Mouse (Mus musculus): ENCODE results near the gene Actg1.
A peak's percentile ranks its signal among the peaks of the same experiment; 100 is the strongest.

The Actg1 gene

GRCm38 (mm10) chr11:120345067-120345681 is 3.2 kb downstream of the Actg1 start:
- DNase-seq (ENCODE audit: low spot score in 2 of 2) = no peak

- no peak for DNase-seq (ENCODE audit: low spot score in 2 of 2)
Measured at GRCm38 (mm10) chr11:120344310-120344920, 3.9 kb downstream of the Actg1 start.

GRCm38 (mm10) chr11:120343519-120344309 is 4.6 kb downstream of the Actg1 start:
- DNase-seq (ENCODE audit: low spot score in 2 of 2) = no peak

GRCm38 (mm10) chr11:120342656-120343160 is 5.6 kb downstream of the Actg1 start:
- DNase-seq (ENCODE audit: low spot score in 2 of 2) = no peak

GRCm38 (mm10) chr11:120341661-120342060 is 6.7 kb downstream of the Actg1 start:
- no peak for DNase-seq (ENCODE audit: low spot score in 2 of 2)

GRCm38 (mm10) chr11:120339978-120340513 is 8.3 kb downstream of the Actg1 start:
- no peak for DNase-seq (ENCODE audit: low spot score in 2 of 2)

GRCm38 (mm10) chr11:120338786-120339185 is 9.6 kb downstream of the Actg1 start:
- DNase-seq (ENCODE audit: low spot score in 2 of 2) = no peak

GRCm38 (mm10) chr11:120337447-120337846 is 10.9 kb downstream of the Actg1 start:
- no peak for DNase-seq (ENCODE audit: low spot score in 2 of 2)

- DNase-seq (ENCODE audit: low spot score in 2 of 2) = no peak
Measured at GRCm38 (mm10) chr11:120335431-120336021, 12.8 kb downstream of the Actg1 start.

GRCm38 (mm10) chr11:120320156-120320555 is 28.2 kb downstream of the Actg1 start:
- no peak for DNase-seq (ENCODE audit: low spot score in 2 of 2)

GRCm38 (mm10) chr11:120319310-120319709 is 29.0 kb downstream of the Actg1 start:
- no peak for DNase-seq (ENCODE audit: low spot score in 2 of 2)

GRCm38 (mm10) chr11:120317456-120317855 is 30.9 kb downstream of the Actg1 start:
- DNase-seq (ENCODE audit: low spot score in 2 of 2) = no peak

GRCm38 (mm10) chr11:120316690-120317254 is 31.6 kb downstream of the Actg1 start:
- DNase-seq (ENCODE audit: low spot score in 2 of 2) = no peak

- DNase-seq (ENCODE audit: low spot score in 2 of 2) = peak; percentile 94 to 97
Measured at GRCm38 (mm10) chr11:120315832-120316689, 32.3 kb downstream of the Actg1 start.

GRCm38 (mm10) chr11:120315416-120315761 is 33.0 kb downstream of the Actg1 start:
- peak in 1 of 2 experiments; percentile 73 for DNase-seq (ENCODE audit: low spot score in 2 of 2)

GRCm38 (mm10) chr11:120314721-120315415 is 33.5 kb downstream of the Actg1 start:
- no peak for DNase-seq (ENCODE audit: low spot score in 2 of 2)

- DNase-seq (ENCODE audit: low spot score in 2 of 2) = no peak
Measured at GRCm38 (mm10) chr11:120313906-120314685, 34.2 kb downstream of the Actg1 start.

GRCm38 (mm10) chr11:120312069-120312468 is 36.3 kb downstream of the Actg1 start:
- DNase-seq (ENCODE audit: low spot score in 2 of 2) = no peak

GRCm38 (mm10) chr11:120311561-120311960 is 36.8 kb downstream of the Actg1 start:
- peak in 1 of 2 experiments; percentile 10 for DNase-seq (ENCODE audit: low spot score in 2 of 2)

Data from left cerebral cortex, adult 9 months (tissue).